Mouse (Mus musculus) telencephalon, adult 2 months (tissue): ENCODE data around the gene Vps45.

Experiments used
- DNase-seq: peaks from one replicate; pipeline ENCODE4 v3.0.0-alpha.2; 2011; ENCODE audit warnings: low read depth, low spot score

The Vps45 gene

GRCm38 (mm10) chr3:96058231-96058896, at the start of gene Vps45:
Gene Vps45 (minus strand): TSS chr3:96058466.
- peak; percentile 70 for DNase-seq

GRCm38 (mm10) chr3:96106151-96106550, 47.9 kb upstream of the Vps45 start:
- DNase-seq = no peak

- no peak for DNase-seq
These were observed 47.0 kb upstream of the Vps45 start for GRCm38 (mm10) chr3:96105232-96105747.

- no peak for DNase-seq
These were observed 46.2 kb upstream of the Vps45 start, which contains the start of gene Otud7b for GRCm38 (mm10) chr3:96104261-96105065. Gene Otud7b (plus strand): TSS chr3:96104527.

GRCm38 (mm10) chr3:96103901-96104260, 45.6 kb upstream of the Vps45 start:
- no peak for DNase-seq

- peak; percentile 70 for DNase-seq
These were observed 44.0 kb upstream of the Vps45 start for GRCm38 (mm10) chr3:96102100-96102872.

GRCm38 (mm10) chr3:96098616-96099267, 40.5 kb upstream of the Vps45 start:
- no peak for DNase-seq

- DNase-seq = no peak
These were observed 39.9 kb upstream of the Vps45 start for GRCm38 (mm10) chr3:96098168-96098567.

- no peak for DNase-seq
These were observed 35.9 kb upstream of the Vps45 start for GRCm38 (mm10) chr3:96094203-96094602.

- no peak for DNase-seq
These were observed 35.2 kb upstream of the Vps45 start for GRCm38 (mm10) chr3:96093509-96093908.

GRCm38 (mm10) chr3:96091966-96092365, 33.7 kb upstream of the Vps45 start:
- DNase-seq = no peak

GRCm38 (mm10) chr3:96091146-96091545, 32.9 kb upstream of the Vps45 start:
- no peak for DNase-seq

- no peak for DNase-seq
These were observed 31.7 kb upstream of the Vps45 start for GRCm38 (mm10) chr3:96089882-96090489.

GRCm38 (mm10) chr3:96087801-96088200, 29.5 kb upstream of the Vps45 start:
- no peak for DNase-seq

GRCm38 (mm10) chr3:96087219-96087618, 29.0 kb upstream of the Vps45 start:
- DNase-seq = no peak

- DNase-seq = no peak
These were observed 26.0 kb upstream of the Vps45 start for GRCm38 (mm10) chr3:96084146-96084755.

GRCm38 (mm10) chr3:96082714-96083508, 24.6 kb upstream of the Vps45 start:
- DNase-seq = no peak

- DNase-seq = no peak
These were observed 23.8 kb upstream of the Vps45 start for GRCm38 (mm10) chr3:96082100-96082499.

GRCm38 (mm10) chr3:96081650-96082049, 23.4 kb upstream of the Vps45 start:
- DNase-seq = no peak

- no peak for DNase-seq
These were observed 22.7 kb upstream of the Vps45 start for GRCm38 (mm10) chr3:96081006-96081405.
